8 mouse cellular contexts compared by ENCODE assay signal in genomic region chr11:95860071-95860490, GRCm38 (mm10). TPM values are rescaled to one million over a fixed set of nuclear protein-coding genes. Genes with fewer than 3 reads are reported as not detected.
A peak's percentile ranks its signal among the peaks of the same experiment; 100 is the strongest.
DNase-seq lines count a peak whose midpoint lies in the region; ATAC-seq and TF ChIP-seq lines count a peak whose summit lies in the region.

No protein-coding gene starts in this region.

- 29% methylated on average over 3 of the region's 3 CpGs for WGBS in hindbrain, embryonic 13.5 days
- 47% methylated on average over 3 of the region's 3 CpGs for WGBS in midbrain, embryonic 13.5 days

- no peak for DNase-seq in layer of hippocampus, adult 2 months (ENCODE audit: low spot score in 2 of 2)
- DNase-seq in layer of hippocampus, postnatal 10 days (ENCODE audit: low spot score in 2 of 2): no peak
- DNase-seq in adrenal gland, postnatal 10 days: no peak
- no peak for DNase-seq in frontal cortex, postnatal 36 days (ENCODE audit: low spot score in 2 of 2)
- no peak for DNase-seq in natural killer cell, adult 2 months (ENCODE audit: low spot score in 2 of 2)

- peak overlapping the region; percentile 90; the same call in 1 of the 2 replicates for H3K27ac ChIP-seq in layer of hippocampus, adult 2 months
- H3K27ac ChIP-seq in brown adipose tissue, adult 24 weeks (replicated peaks; ENCODE audit: low read depth, low read length): no peak overlapping the region
- 0 out of 2 replicates have a peak overlapping the region, but pooled peaks have one; percentile 89 for H3K27ac ChIP-seq in hindbrain, embryonic 13.5 days
- peak overlapping the region; percentile 89 for H3K27ac ChIP-seq in midbrain, embryonic 13.5 days

- peak overlapping the region; percentile 74 for H3K9ac ChIP-seq in hindbrain, embryonic 13.5 days
- H3K9ac ChIP-seq in midbrain, embryonic 13.5 days (replicated peaks): peak overlapping the region; percentile 67

- no peak for TF ChIP-seq CTCF in layer of hippocampus, adult 2 months (conservative IDR thresholded peaks at IDR 0.05)

- ATAC-seq in hindbrain, embryonic 13.5 days (ENCODE audit: low FRiP score): no peak
- ATAC-seq in midbrain, embryonic 13.5 days: no peak

- H3K27me3 ChIP-seq in hindbrain, embryonic 13.5 days: no peaks in the 10 kb centered on the region
- H3K27me3 ChIP-seq in midbrain, embryonic 13.5 days: no peaks in the 10 kb centered on the region

- H3K36me3 ChIP-seq in hindbrain, embryonic 13.5 days: no peaks in the 10 kb centered on the region
- no peaks in the 10 kb centered on the region for H3K36me3 ChIP-seq in midbrain, embryonic 13.5 days

- peak overlapping the region; percentile 71 for H3K4me3 ChIP-seq in layer of hippocampus, adult 2 months
- H3K4me3 ChIP-seq in brown adipose tissue, adult 24 weeks (ENCODE audit: insufficient read depth, low read depth, low read length): peak overlapping the region; percentile 66
- H3K4me3 ChIP-seq in hindbrain, embryonic 13.5 days: peak overlapping the region; percentile 73
- peak overlapping the region; percentile 79 for H3K4me3 ChIP-seq in midbrain, embryonic 13.5 days (replicated peaks)

- no peaks in the 10 kb centered on the region for H3K9me3 ChIP-seq in hindbrain, embryonic 13.5 days
- no peaks in the 10 kb centered on the region for H3K9me3 ChIP-seq in midbrain, embryonic 13.5 days

- H3K4me1 ChIP-seq in brown adipose tissue, adult 24 weeks (ENCODE audit: control insufficient read depth, insufficient read depth, insufficient read length, low read length): 0 out of 2 replicates have a peak, but pooled peaks cover 2% of the 10 kb centered on the region
- peaks cover 17% of the 10 kb centered on the region for H3K4me1 ChIP-seq in hindbrain, embryonic 13.5 days (replicated peaks)
- H3K4me1 ChIP-seq in midbrain, embryonic 13.5 days (replicated peaks): peaks cover 18% of the 10 kb centered on the region

- peak overlapping the region; percentile 76 for H3K4me2 ChIP-seq in hindbrain, embryonic 13.5 days
- H3K4me2 ChIP-seq in midbrain, embryonic 13.5 days (replicated peaks): peak overlapping the region; percentile 79

RNA-seq across cellular contexts. Expression of gene Abi3, which starts 17.8 kb away (rescaled TPM):
- 1 to 10 TPM; 3.3 to 6.8 TPM for total RNA-seq in layer of hippocampus, adult 2 months (2021)
- total RNA-seq in layer of hippocampus, postnatal 10 days (2021): 1 to 10 TPM; 3.7 to 4.4 TPM
- 8.4 and 26.7 TPM in 2 replicates for polyA plus RNA-seq in brown adipose tissue, adult 24 weeks (2012; ENCODE audit: insufficient read depth, insufficient read length, missing spikeins)
- polyA plus RNA-seq in hindbrain, embryonic 13.5 days (2015; fragmentation: Nextera tagmentation; extraction: Ambion mirVana): 2.1 and 2.4 TPM in 2 replicates
- 1.1 and 1.6 TPM in 2 replicates for polyA plus RNA-seq in midbrain, embryonic 13.5 days (2015; fragmentation: Nextera tagmentation; extraction: Ambion mirVana)
- 10 to 100 TPM; 11.5 to 14.8 TPM for total RNA-seq in adrenal gland, postnatal 10 days (2021)

RNA-seq across cellular contexts. Expression of gene Gngt2, which starts 23.1 kb away (rescaled TPM):
- 1 to 10 TPM; 2.6 to 4.5 TPM for total RNA-seq in layer of hippocampus, adult 2 months (2021)
- 1 to 10 TPM; 2.1 to 2.6 TPM for total RNA-seq in layer of hippocampus, postnatal 10 days (2021)
- polyA plus RNA-seq in brown adipose tissue, adult 24 weeks (2012; ENCODE audit: insufficient read depth, insufficient read length, missing spikeins): 106 and 152 TPM in 2 replicates
- polyA plus RNA-seq in hindbrain, embryonic 13.5 days (2015; fragmentation: Nextera tagmentation; extraction: Ambion mirVana): 4.1 and 4.8 TPM in 2 replicates
- polyA plus RNA-seq in midbrain, embryonic 13.5 days (2015; fragmentation: Nextera tagmentation; extraction: Ambion mirVana): 2.7 and 3.8 TPM in 2 replicates
- 10 to 100 TPM; 21.9 to 22.9 TPM for total RNA-seq in adrenal gland, postnatal 10 days (2021)

RNA-seq across cellular contexts. Expression of gene Phospho1, which starts 35.8 kb away (rescaled TPM):
- 10 to 100 TPM; 48.8 to 63.0 TPM for total RNA-seq in layer of hippocampus, adult 2 months (2021)
- 10 to 100 TPM; 17.8 to 21.3 TPM for total RNA-seq in layer of hippocampus, postnatal 10 days (2021)
- polyA plus RNA-seq in brown adipose tissue, adult 24 weeks (2012; ENCODE audit: insufficient read depth, insufficient read length, missing spikeins): 316 and 541 TPM in 2 replicates
- polyA plus RNA-seq in hindbrain, embryonic 13.5 days (2015; fragmentation: Nextera tagmentation; extraction: Ambion mirVana): 0.39 TPM in 1 of 2 replicates, not detected in the other
- not detected in 2 replicates for polyA plus RNA-seq in midbrain, embryonic 13.5 days (2015; fragmentation: Nextera tagmentation; extraction: Ambion mirVana)
- total RNA-seq in adrenal gland, postnatal 10 days (2021): 100 to 1,000 TPM; 204 to 243 TPM

RNA-seq across cellular contexts. Expression of gene B4galnt2, which starts 54.6 kb away (rescaled TPM):
- total RNA-seq in layer of hippocampus, adult 2 months (2021): not detected
- total RNA-seq in layer of hippocampus, postnatal 10 days (2021): not detected
- not detected in 2 replicates for polyA plus RNA-seq in brown adipose tissue, adult 24 weeks (2012; ENCODE audit: insufficient read depth, insufficient read length, missing spikeins)
- polyA plus RNA-seq in hindbrain, embryonic 13.5 days (2015; fragmentation: Nextera tagmentation; extraction: Ambion mirVana): not detected in 2 replicates
- polyA plus RNA-seq in midbrain, embryonic 13.5 days (2015; fragmentation: Nextera tagmentation; extraction: Ambion mirVana): not detected in 2 replicates
- total RNA-seq in adrenal gland, postnatal 10 days (2021): not detected

Comparison
In these comparisons a context has a peak if more than half of its experiments do, and no peak if none do; other contexts are left out.
1. RNA of gene Gngt2, which starts 23.1 kb away (total RNA-seq): 21.9 to 22.9 TPM in adrenal gland, postnatal 10 days; 2.6 to 4.5 TPM in layer of hippocampus, adult 2 months and 2.1 to 2.6 TPM in layer of hippocampus, postnatal 10 days; every median in the first group is over 4 times any median in the second.
2. Peak in every context shown above with its lines, with median percentiles within 50 percentile points of each other: H3K4me3 ChIP-seq.